Mouse (Mus musculus) heart, embryonic 13.5 days (tissue): ENCODE results near the gene Dgkb. TPM values are rescaled to one million over a fixed set of nuclear protein-coding genes. Genes with fewer than 3 reads are reported as not detected.

ENCODE experiments used
- ATAC-seq: fragments of 200-750 bp; cut with Nextera tagmentation; 2 replicates; pipeline ENCODE4 v1.8.0; 2017; ENCODE audit warnings: moderate TSS enrichment; ENCODE audit not compliant: insufficient number of reproducible peaks, low FRiP score, low TSS enrichment; ENCODE audit errors: extremely low read depth
- H3K27ac ChIP-seq: fragments of 300-500 bp; sonication (generic); replicated peaks from 2 replicates; pipeline ENCODE4 v1.5.1; 2015; ENCODE audit warnings: moderate library complexity, mild to moderate bottlenecking, inconsistent platforms
- H3K27me3 ChIP-seq: fragments of 300-500 bp; sonication (generic); replicated peaks from 2 replicates; pipeline ENCODE4 v1.6.1; 2015; ENCODE audit warnings: mild to moderate bottlenecking, inconsistent platforms
- H3K36me3 ChIP-seq: fragments of 300-500 bp; sonication (generic); 2 replicates; pipeline ENCODE4 v1.6.1; 2015; ENCODE audit warnings: mild to moderate bottlenecking, inconsistent platforms
- H3K4me1 ChIP-seq: fragments of 300-500 bp; sonication (generic); 2 replicates; pipeline ENCODE4 v1.6.1; 2015; ENCODE audit warnings: inconsistent platforms
- H3K4me2 ChIP-seq: fragments of 300-500 bp; sonication (generic); 2 replicates; pipeline ENCODE4 v1.6.1; 2015; ENCODE audit warnings: inconsistent platforms, mild to moderate bottlenecking, moderate library complexity
- H3K4me3 ChIP-seq: fragments of 300-500 bp; sonication (generic); 2 replicates; pipeline ENCODE4 v1.5.1; 2015; ENCODE audit warnings: moderate library complexity, mild to moderate bottlenecking, inconsistent platforms
- H3K9ac ChIP-seq: fragments of 300-500 bp; sonication (generic); 2 replicates; pipeline ENCODE4 v1.6.1; 2015; ENCODE audit warnings: inconsistent platforms, mild to moderate bottlenecking, moderate library complexity
- H3K9me3 ChIP-seq: fragments of 300-500 bp; sonication (generic); 2 replicates; pipeline ENCODE4 v1.6.1; 2016; ENCODE audit warnings: inconsistent platforms
- WGBS: fragments of 180-500 bp; shearing (Covaris S2); methylation state at CpG from one replicate; pipeline ENCODE4 v1.1.7; 2015; ENCODE audit warnings: mixed read lengths; 5-methylcytosine and 5-hydroxymethylcytosine counted together
- polyA plus RNA-seq: library from polyadenylated mRNA; unstranded; fragments of >200 nt; fragmentation: Nextera tagmentation; extraction: Ambion mirVana; gene quantifications from 2 replicates; pipeline ENCODE4 v1.2.1, GENCODE M21; 2015

Dgkb gene
- 0.36 and 0.37 TPM in 2 replicates for polyA plus RNA-seq

DNA sequence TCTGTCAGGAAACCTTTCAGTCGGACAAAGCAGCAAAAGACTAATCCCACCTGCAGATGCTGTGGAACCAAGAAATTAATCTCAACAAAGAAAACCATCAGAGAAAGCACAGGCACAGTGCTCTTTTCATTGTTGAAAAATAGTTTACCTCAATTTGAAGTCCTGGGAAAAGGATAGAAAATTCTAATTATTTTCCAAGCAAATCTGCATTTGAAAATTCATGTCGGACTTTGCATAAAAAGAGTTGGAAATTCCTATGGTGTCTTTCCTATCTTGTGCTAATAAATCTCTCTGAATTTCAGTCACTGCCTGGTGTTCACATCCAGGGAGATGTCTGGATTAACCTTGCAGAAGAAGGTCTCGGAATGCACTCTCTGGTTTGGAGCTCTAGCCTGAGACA is at the start of gene Dgkb:
Dgkb (plus strand) TSS at position 301 of the 400 bp plus-strand sequence.
- Histone ChIP-seq H3K27me3 (no peaks in the 10 kb centered on the region), H3K9ac (no peak within 1 kb of the TSS), H3K9me3 (no peaks in the 10 kb centered on the region), H3K4me3 (no peak within 1 kb of the TSS), H3K4me2 (no peak within 1 kb of the TSS), H3K4me1 (no peaks in the 10 kb centered on the region), H3K36me3 (no peaks in the 10 kb centered on the region), H3K27ac (no peak within 1 kb of the TSS)
- no peak for ATAC-seq
- 59% methylated on average over 3 of the region's 3 CpGs for WGBS

DNA sequence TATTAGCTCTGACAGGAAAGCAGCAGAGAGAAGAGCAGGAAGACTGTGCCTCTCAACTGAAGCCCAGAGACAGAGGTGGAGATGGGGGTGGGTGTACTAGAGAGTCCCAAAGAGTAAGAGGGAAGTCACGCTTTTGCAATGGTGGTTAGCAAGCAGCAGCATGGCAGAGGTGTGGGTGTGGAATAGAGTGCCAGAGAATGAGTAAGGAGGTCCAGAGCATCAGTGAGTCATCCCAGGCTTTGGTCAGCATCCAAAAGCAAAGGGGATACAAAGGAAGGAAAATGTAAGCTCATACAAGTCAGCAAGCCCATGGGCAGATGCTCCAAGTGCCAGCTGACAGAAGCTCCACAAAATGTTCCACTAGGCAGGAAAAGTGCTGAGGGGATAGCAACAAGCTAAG is 47.7 kb upstream of the Dgkb start:
- no peaks in the 10 kb centered on the region for H3K27me3 ChIP-seq
- no peak overlapping the region for H3K4me3 ChIP-seq
- no peaks in the 10 kb centered on the region for H3K36me3 ChIP-seq
- H3K9ac ChIP-seq, result no peak overlapping the region
- no peaks in the 10 kb centered on the region for H3K9me3 ChIP-seq
- 48% methylated on average over 1 of the region's 1 CpGs for WGBS
- no peak overlapping the region for H3K27ac ChIP-seq
- no peak overlapping the region for H3K4me2 ChIP-seq
- ATAC-seq, result no peak
- H3K4me1 ChIP-seq, result no peaks in the 10 kb centered on the region

DNA sequence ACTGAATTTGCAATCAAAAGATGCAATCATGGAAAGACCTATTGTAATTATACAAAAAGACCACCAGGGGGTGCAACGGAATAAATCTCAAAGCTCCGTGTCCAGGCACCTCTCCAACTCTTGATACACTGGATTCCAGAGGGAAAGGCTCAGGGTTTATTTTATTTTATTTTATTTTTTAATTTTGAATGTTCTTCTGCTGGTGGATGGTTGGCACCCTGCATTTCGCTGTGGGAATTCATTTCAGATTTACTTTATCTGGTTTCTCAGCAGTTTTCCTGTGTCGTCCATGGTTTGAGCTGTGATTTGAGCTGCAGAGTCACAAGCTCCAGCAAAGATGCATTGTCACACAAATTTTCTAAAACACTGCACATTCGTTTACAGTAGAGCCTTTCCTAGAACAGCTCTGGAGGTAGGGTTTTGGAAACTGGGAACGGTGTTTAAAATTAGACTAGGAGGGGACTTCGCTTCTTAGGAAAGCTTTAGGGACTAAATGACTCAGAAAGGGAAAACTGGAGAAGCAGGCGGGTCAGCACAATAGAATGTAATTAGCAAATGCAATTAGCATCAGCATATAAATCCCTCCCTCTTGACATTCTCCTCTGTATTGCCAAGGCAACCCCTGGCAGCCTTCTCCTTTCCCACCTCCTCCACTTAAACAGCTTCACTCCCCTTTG is 43.7 kb upstream of the Dgkb start:
- no peak overlapping the region for H3K27ac ChIP-seq
- no peaks in the 10 kb centered on the region for H3K9me3 ChIP-seq
- H3K9ac ChIP-seq, result no peak overlapping the region
- ATAC-seq, result no peak
- H3K4me2 ChIP-seq, result peak overlapping the region; percentile 51
- H3K36me3 ChIP-seq, result no peaks in the 10 kb centered on the region
- peak overlapping the region; percentile 28; the same call in 1 of the 2 replicates for H3K4me3 ChIP-seq
- WGBS, result 16% methylated on average over 8 of the region's 8 CpGs
- H3K27me3 ChIP-seq, result no peaks in the 10 kb centered on the region
- H3K4me1 ChIP-seq, result no peaks in the 10 kb centered on the region

DNA sequence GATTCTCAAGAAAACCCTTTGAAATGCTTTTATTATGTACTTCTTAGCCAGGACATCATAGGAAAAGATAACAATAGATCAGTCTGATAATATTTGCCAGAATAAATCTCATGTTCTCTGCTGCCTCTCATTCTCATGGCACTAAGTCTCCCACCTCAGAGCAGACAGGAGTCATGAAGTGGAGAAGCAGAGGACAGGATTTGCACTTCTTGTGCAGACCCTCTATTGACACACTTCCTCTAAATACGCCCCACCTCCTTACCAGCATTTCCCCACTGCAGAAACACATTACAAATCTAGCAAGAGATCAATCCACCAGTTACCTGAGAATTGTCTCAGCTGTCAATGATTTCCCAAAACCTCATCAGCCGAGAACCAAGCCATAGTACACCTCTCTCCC is 42.9 kb upstream of the Dgkb start:
- H3K36me3 ChIP-seq, result no peaks in the 10 kb centered on the region
- no peaks in the 10 kb centered on the region for H3K27me3 ChIP-seq
- no peak overlapping the region for H3K27ac ChIP-seq
- no peak overlapping the region for H3K9ac ChIP-seq
- H3K4me3 ChIP-seq, result no peak overlapping the region
- WGBS, result 44% methylated on average over 2 of the region's 2 CpGs
- no peaks in the 10 kb centered on the region for H3K9me3 ChIP-seq
- no peak for ATAC-seq
- H3K4me2 ChIP-seq, result no peak overlapping the region
- H3K4me1 ChIP-seq, result no peaks in the 10 kb centered on the region

DNA sequence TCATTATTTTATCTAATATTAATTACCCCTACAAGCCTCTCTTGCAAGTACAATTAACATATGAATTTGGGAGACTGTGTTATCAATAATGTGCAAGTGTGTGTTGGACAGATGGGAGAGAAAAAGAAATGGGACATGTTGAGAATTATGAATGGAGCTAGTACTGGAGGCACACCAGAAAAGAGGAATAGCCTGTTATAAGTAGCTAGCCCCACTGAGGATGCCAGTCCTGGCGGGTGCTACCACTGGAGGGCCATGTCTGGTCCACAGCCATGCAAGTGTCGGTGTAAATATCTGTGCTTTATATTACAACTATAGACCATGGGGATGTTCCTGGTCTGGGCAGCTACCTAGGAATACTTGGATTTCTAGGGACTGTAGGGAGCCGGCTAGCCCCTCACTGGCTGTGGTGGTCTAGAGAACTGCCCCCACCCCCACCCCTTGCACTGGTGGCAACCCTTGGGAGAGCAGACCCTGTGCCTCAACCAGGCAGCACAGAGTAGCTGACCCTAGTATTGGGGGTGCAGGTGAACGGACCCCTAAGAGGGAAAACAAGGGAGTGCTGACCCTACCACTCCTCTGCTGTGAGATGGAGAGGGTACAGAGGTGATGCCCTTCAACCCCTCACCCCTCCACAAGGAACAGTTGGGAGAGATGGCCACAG is 21.1 kb upstream of the Dgkb start:
- Histone ChIP-seq H3K9ac (no peak overlapping the region), H3K4me2 (no peak overlapping the region), H3K27me3 (no peaks in the 10 kb centered on the region), H3K4me3 (no peak overlapping the region), H3K27ac (no peak overlapping the region), H3K36me3 (no peaks in the 10 kb centered on the region), H3K4me1 (no peaks in the 10 kb centered on the region), H3K9me3 (no peaks in the 10 kb centered on the region)
- no peak for ATAC-seq
- 63% methylated on average over 4 of the region's 4 CpGs for WGBS

DNA sequence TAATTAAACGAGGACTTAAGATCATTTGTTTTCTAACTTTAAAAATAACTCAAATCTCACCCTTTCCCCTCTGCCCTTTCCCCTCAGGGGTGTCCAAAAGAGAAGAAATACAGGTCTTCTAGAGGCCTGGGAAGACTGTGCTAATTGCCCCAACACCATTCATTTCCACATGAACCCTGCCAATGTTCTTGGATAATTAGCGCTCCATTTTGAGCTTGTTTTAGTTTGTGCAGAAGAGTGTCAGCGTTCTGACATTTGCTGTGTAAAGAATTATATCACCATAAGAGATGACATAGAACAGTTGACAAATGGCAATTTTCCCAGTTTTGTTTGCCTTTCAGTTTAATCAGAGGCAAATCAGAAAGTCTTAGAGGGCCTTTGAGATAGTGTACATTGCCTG is 3.4 kb upstream of the Dgkb start:
- Histone ChIP-seq H3K27me3 (no peaks in the 10 kb centered on the region), H3K36me3 (no peaks in the 10 kb centered on the region), H3K4me1 (no peaks in the 10 kb centered on the region), H3K9me3 (no peaks in the 10 kb centered on the region), H3K27ac (no peak overlapping the region), H3K4me3 (no peak overlapping the region), H3K9ac (no peak overlapping the region), H3K4me2 (no peak overlapping the region)
- ATAC-seq, result no peak
- 73% methylated on average over 3 of the region's 3 CpGs for WGBS

DNA sequence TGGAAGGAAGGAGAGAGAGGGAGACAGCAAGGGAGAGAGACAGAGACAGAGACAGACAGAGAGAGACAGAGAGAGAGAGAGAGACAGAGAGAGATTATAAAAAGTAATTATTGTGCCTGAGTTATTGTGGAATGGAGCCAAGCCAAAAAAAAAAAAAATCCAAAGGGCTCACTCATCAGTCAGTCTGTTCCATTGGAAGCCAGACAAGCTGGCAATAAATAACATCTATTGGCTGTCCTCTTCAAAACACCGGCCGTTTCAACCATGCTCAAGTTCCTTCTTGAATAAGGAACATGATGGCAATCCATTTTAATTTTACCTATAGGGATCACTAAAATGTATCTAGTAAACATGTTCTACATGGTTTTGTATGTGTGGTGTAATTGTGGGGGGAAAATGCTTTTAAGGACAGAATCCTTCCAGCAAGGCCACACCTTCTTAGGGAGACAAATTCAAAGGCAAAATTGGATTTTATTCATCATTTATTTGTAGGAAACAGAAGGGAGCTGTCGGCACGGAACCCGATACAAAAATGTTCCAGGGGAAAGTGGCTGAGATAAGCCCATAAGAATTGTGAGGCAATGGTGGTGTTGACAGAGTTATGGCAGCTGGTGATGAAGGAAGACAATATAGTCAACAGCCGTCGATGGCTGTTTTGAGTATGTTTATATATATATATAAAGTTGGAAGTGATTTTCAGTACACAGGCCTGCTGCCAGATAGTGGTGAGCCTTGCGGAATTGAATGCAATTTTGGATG is 3.7 kb downstream of the Dgkb start:
- no peak for ATAC-seq
- Histone ChIP-seq H3K4me1 (no peaks in the 10 kb centered on the region), H3K36me3 (no peaks in the 10 kb centered on the region), H3K4me3 (no peak overlapping the region), H3K27ac (no peak overlapping the region), H3K4me2 (no peak overlapping the region), H3K27me3 (no peaks in the 10 kb centered on the region), H3K9me3 (no peaks in the 10 kb centered on the region), H3K9ac (no peak overlapping the region)
- WGBS, result 57% methylated on average over 8 of the region's 8 CpGs

DNA sequence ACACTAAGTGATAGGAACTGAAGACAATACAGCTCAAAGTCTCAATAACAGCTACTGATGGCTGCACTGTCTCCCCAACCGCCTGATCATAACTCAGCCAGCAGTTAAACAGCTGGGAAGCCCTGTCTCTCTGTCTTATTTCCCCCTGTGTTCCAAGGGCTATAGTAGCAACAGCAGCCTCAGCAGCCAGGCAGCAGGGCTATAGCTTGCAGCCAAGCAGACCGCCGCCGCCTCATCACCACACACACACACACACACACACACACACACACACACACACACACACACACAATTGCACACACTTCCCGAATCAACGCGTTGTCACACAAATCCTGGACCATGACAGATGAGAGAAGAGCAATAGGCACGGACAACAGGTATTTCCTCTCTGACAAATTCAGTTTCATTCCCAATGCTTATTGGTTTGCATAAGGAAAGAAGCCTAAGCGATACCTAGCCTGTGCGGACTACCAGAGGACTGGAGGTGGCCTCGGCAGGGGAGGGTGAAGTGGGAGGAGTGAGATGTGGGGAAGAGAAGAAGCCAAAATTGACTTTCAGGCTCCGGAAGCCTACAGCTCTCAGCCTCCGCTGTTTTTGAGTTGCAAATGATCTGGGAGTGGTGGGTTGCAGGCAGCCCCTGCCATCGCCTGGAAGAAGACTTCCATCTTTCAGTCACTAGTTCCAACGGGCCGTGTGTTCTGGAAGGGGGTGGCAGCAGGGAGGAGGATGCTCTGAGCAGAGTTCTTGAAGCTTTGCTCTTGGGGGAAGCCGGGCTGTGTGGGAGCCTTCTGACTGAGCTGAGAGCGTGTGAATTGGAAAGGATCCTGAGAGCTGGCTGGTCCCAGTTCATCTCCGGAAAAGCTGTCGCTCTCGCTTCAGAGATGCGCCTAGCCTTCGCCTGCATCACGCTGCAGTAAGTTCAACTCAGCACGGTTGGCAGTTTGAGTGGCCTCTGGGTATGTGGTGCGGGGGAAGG is 62.8 kb downstream of the Dgkb start:
- H3K27ac ChIP-seq, result no peak overlapping the region
- no peak for ATAC-seq

DNA sequence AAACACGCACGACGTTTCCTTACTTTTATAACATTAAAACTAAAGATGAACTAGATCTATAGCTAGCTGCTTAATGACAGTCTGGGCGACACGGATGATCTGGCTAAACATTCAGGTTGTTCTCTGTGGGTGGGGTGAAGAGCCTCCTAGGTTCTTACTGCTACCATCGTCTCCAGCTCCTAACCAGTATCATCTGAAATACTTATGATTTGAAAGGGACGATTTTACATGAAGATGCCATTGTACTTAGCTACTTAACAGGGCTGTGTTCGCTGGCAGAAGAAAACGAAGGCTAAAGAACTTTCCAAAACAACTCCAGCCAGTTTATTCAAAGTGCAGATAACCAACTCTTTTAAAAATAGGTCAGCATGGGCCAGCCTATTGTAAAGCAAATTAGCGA is 63.9 kb downstream of the Dgkb start:
- no peak for ATAC-seq
- Histone ChIP-seq H3K9me3 (no peaks in the 10 kb centered on the region), H3K36me3 (no peaks in the 10 kb centered on the region), H3K4me1 (0 out of 2 replicates have a peak, but pooled peaks cover 4% of the 10 kb centered on the region), H3K27ac (no peak overlapping the region), H3K4me2 (peak overlapping the region; percentile 95), H3K4me3 (peak overlapping the region; percentile 57), H3K27me3 (no peaks in the 10 kb centered on the region), H3K9ac (no peak overlapping the region)
- 8% methylated on average over 10 of the region's 10 CpGs for WGBS

More for the DNA sequence above, 62.8 kb downstream of the Dgkb start:
- Histone ChIP-seq H3K4me3 (peak overlapping the region; percentile 57), H3K4me2 (peak overlapping the region; percentile 95), H3K4me1 (0 out of 2 replicates have a peak, but pooled peaks cover 4% of the 10 kb centered on the region), H3K36me3 (no peaks in the 10 kb centered on the region), H3K9ac (peak overlapping the region; percentile 61), H3K9me3 (no peaks in the 10 kb centered on the region), H3K27me3 (no peaks in the 10 kb centered on the region)
- WGBS, result 3% methylated on average over 23 of the region's 26 CpGs

DNA sequence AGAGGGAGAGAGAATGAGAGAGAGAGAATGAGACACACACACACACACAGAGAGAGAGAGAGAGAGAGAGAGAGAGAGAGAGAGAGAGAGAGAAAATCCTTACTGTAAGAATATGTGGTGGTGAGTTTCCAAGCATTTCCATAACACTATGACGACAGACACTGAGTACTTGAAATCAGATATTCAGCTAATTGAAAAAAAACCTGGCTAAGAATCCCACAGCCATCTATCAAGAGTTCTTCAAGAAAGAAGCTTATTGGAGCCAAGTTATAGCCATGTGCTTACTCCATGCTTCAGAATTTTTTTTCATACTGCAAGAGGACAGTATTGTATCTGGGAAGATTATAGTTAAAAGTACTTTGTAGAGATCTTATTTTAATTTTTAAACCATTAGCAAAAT is 65.3 kb downstream of the Dgkb start:
- Histone ChIP-seq H3K4me1 (0 out of 2 replicates have a peak, but pooled peaks cover 4% of the 10 kb centered on the region), H3K4me3 (no peak overlapping the region), H3K27me3 (no peaks in the 10 kb centered on the region), H3K9me3 (no peaks in the 10 kb centered on the region), H3K27ac (no peak overlapping the region), H3K36me3 (no peaks in the 10 kb centered on the region), H3K9ac (no peak overlapping the region), H3K4me2 (no peak overlapping the region)
- WGBS, result 65% methylated on average over 1 of the region's 1 CpGs
- no peak for ATAC-seq
